Mouse (Mus musculus): ENCODE results near the gene Phrf1. TPM values are rescaled to one million over a fixed set of nuclear protein-coding genes. Genes with fewer than 3 reads are reported as not detected.

Gene Phrf1
- polyA plus RNA-seq, 1 experiment from 2014 or later, result 131 TPM

- 80% methylated on average over 24 of the region's 24 CpGs for WGBS
- no peaks in the 10 kb centered on the region for H3K27me3 ChIP-seq (ENCODE audit: low read depth, poor library complexity, severe bottlenecking)
These were observed 40.1 kb downstream of the Phrf1 start for GRCm38 (mm10) chr7:141268466-141269272.

GRCm38 (mm10) chr7:141269273-141269545 lies 40.6 kb downstream of the Phrf1 start:
- H3K9me3 ChIP-seq (replicated peaks), result no peaks in the 10 kb centered on the region
- WGBS, result 78% methylated on average over 14 of the region's 14 CpGs
- DNase-seq (ENCODE audit: low spot score), result no peak
- no peaks in the 10 kb centered on the region for H3K27me3 ChIP-seq (ENCODE audit: low read depth, poor library complexity, severe bottlenecking)
- H3K27ac ChIP-seq, result no peak overlapping the region
- peaks cover 23% of the 10 kb centered on the region for H3K4me1 ChIP-seq
- peaks cover 6% of the 10 kb centered on the region for H3K36me3 ChIP-seq
- no peak overlapping the region for H3K4me3 ChIP-seq

More at GRCm38 (mm10) chr7:141268466-141269272, 40.1 kb downstream of the Phrf1 start:
- Histone ChIP-seq H3K9me3 (replicated peaks) (no peaks in the 10 kb centered on the region), H3K4me3 (no peak overlapping the region), H3K36me3 (peaks cover 11% of the 10 kb centered on the region), H3K4me1 (peaks cover 23% of the 10 kb centered on the region), H3K27ac (no peak overlapping the region)
- no peak for DNase-seq (ENCODE audit: low spot score)

- no peak overlapping the region for H3K27ac ChIP-seq
- no peak overlapping the region for H3K4me3 ChIP-seq
- H3K4me1 ChIP-seq, result peaks cover 19% of the 10 kb centered on the region
- no peak for DNase-seq (ENCODE audit: low spot score)
- H3K27me3 ChIP-seq (ENCODE audit: low read depth, poor library complexity, severe bottlenecking), result no peaks in the 10 kb centered on the region
- 85% methylated on average over 3 of the region's 3 CpGs for WGBS
- no peaks in the 10 kb centered on the region for H3K36me3 ChIP-seq
- no peaks in the 10 kb centered on the region for H3K9me3 ChIP-seq (replicated peaks)
These were observed 42.0 kb downstream of the Phrf1 start for GRCm38 (mm10) chr7:141270631-141271030.

GRCm38 (mm10) chr7:141275356-141275755 lies 46.8 kb downstream of the Phrf1 start:
- WGBS, result 84% methylated on average over 9 of the region's 9 CpGs
- Histone ChIP-seq H3K27ac (no peak overlapping the region), H3K4me3 (no peak overlapping the region), H3K4me1 (peaks cover 44% of the 10 kb centered on the region), H3K27me3 (ENCODE audit: low read depth, poor library complexity, severe bottlenecking) (peaks cover 18% of the 10 kb centered on the region), H3K9me3 (replicated peaks) (no peaks in the 10 kb centered on the region), H3K36me3 (no peaks in the 10 kb centered on the region)
- no peak for DNase-seq (ENCODE audit: low spot score)

- Histone ChIP-seq H3K4me3 (0 out of 2 replicates have a peak within 1 kb of the TSS, but pooled peaks have one; percentile 8), H3K4me1 (peaks cover 44% of the 10 kb centered on the region), H3K27ac (peak within 1 kb of the TSS; percentile 70), H3K36me3 (no peaks in the 10 kb centered on the region), H3K27me3 (ENCODE audit: low read depth, poor library complexity, severe bottlenecking) (peaks cover 18% of the 10 kb centered on the region), H3K9me3 (replicated peaks) (no peaks in the 10 kb centered on the region)
- no peak for DNase-seq (ENCODE audit: low spot score)
- 26% methylated on average over 11 of the region's 11 CpGs for WGBS
These were observed 48.0 kb downstream of the Phrf1 start, which contains the start of gene Cdhr5 for GRCm38 (mm10) chr7:141276546-141276945. Gene Cdhr5 (minus strand): TSS chr7:141276786.

GRCm38 (mm10) chr7:141277701-141278678 lies 49.4 kb downstream of the Phrf1 start:
- Histone ChIP-seq H3K4me1 (peaks cover 44% of the 10 kb centered on the region), H3K27ac (peak overlapping the region; percentile 72), H3K4me3 (peak overlapping the region; percentile 58), H3K9me3 (replicated peaks) (no peaks in the 10 kb centered on the region), H3K27me3 (ENCODE audit: low read depth, poor library complexity, severe bottlenecking) (peaks cover 18% of the 10 kb centered on the region), H3K36me3 (no peaks in the 10 kb centered on the region)
- WGBS, result 70% methylated on average over 11 of the region's 11 CpGs
- DNase-seq (ENCODE audit: low spot score), result no peak

- Histone ChIP-seq H3K36me3 (no peaks in the 10 kb centered on the region), H3K4me3 (peak within 1 kb of the TSS; percentile 58), H3K4me1 (peaks cover 44% of the 10 kb centered on the region), H3K9me3 (replicated peaks) (no peaks in the 10 kb centered on the region), H3K27me3 (ENCODE audit: low read depth, poor library complexity, severe bottlenecking) (peaks cover 18% of the 10 kb centered on the region), H3K27ac (peak within 1 kb of the TSS; percentile 72)
- WGBS, result 2% methylated on average over 46 of the region's 46 CpGs
- peak; percentile 75 for DNase-seq (ENCODE audit: low spot score)
These were observed 50.4 kb downstream of the Phrf1 start, which contains the start of gene Sct for GRCm38 (mm10) chr7:141278766-141279590. Gene Sct (minus strand): TSS chr7:141279133.

- Histone ChIP-seq H3K4me3 (no peak overlapping the region), H3K4me1 (peaks cover 32% of the 10 kb centered on the region), H3K27me3 (ENCODE audit: low read depth, poor library complexity, severe bottlenecking) (peaks cover 18% of the 10 kb centered on the region), H3K36me3 (no peaks in the 10 kb centered on the region), H3K27ac (no peak overlapping the region), H3K9me3 (replicated peaks) (no peaks in the 10 kb centered on the region)
- no peak for DNase-seq (ENCODE audit: low spot score)
- 76% methylated on average over 6 of the region's 6 CpGs for WGBS
These were observed 52.9 kb downstream of the Phrf1 start for GRCm38 (mm10) chr7:141281442-141281841.

- H3K9me3 ChIP-seq (replicated peaks), result no peaks in the 10 kb centered on the region
- 87% methylated on average over 4 of the region's 4 CpGs for WGBS
These were observed 54.2 kb downstream of the Phrf1 start for GRCm38 (mm10) chr7:141282756-141283155.

GRCm38 (mm10) chr7:141288042-141288441 lies 59.5 kb downstream of the Phrf1 start:
- DNase-seq (ENCODE audit: low spot score), result no peak
- H3K4me1 ChIP-seq, result peaks cover 15% of the 10 kb centered on the region
- H3K27me3 ChIP-seq (ENCODE audit: low read depth, poor library complexity, severe bottlenecking), result peaks cover 34% of the 10 kb centered on the region
- no peaks in the 10 kb centered on the region for H3K9me3 ChIP-seq (replicated peaks)
- no peak overlapping the region for H3K27ac ChIP-seq
- H3K4me3 ChIP-seq, result no peak overlapping the region
- H3K36me3 ChIP-seq, result no peaks in the 10 kb centered on the region
- WGBS, result 85% methylated on average over 3 of the region's 3 CpGs

More at GRCm38 (mm10) chr7:141282756-141283155, 54.2 kb downstream of the Phrf1 start:
- no peak overlapping the region for H3K27ac ChIP-seq
- H3K27me3 ChIP-seq (ENCODE audit: low read depth, poor library complexity, severe bottlenecking), result peaks cover 16% of the 10 kb centered on the region
- no peaks in the 10 kb centered on the region for H3K36me3 ChIP-seq
- H3K4me3 ChIP-seq, result no peak overlapping the region
- no peak for DNase-seq (ENCODE audit: low spot score)
- H3K4me1 ChIP-seq, result peaks cover 19% of the 10 kb centered on the region

- 2% methylated on average over 46 of the region's 46 CpGs for WGBS
- H3K27me3 ChIP-seq (ENCODE audit: low read depth, poor library complexity, severe bottlenecking), result peaks cover 71% of the 10 kb centered on the region
- peak within 1 kb of the TSS; percentile 84 for H3K27ac ChIP-seq
- H3K4me3 ChIP-seq, result peak within 1 kb of the TSS; percentile 65
- H3K4me1 ChIP-seq, result peaks cover 31% of the 10 kb centered on the region
- H3K9me3 ChIP-seq (replicated peaks), result no peaks in the 10 kb centered on the region
- peak; percentile 80 for DNase-seq (ENCODE audit: low spot score)
- peaks cover 6% of the 10 kb centered on the region for H3K36me3 ChIP-seq
These were observed 63.5 kb downstream of the Phrf1 start, which contains the start of gene Drd4 for GRCm38 (mm10) chr7:141291921-141292582. Gene Drd4 (plus strand): TSS chr7:141292006.

Measured in limb, embryonic 10.5 days (tissue).